Mouse (Mus musculus): Measurements from ENCODE around the gene Arhgap32. TPM values are rescaled to one million over a fixed set of nuclear protein-coding genes. Genes with fewer than 3 reads are reported as not detected.
"Not testable (repeated sequence)": the region's sequence is repeated elsewhere in the genome, so short reads cannot be mapped to it uniquely, and the experiment has no call there.

Gene Arhgap32
- total RNA-seq, 4 experiments from 2014 or later: 5.7 to 9.6 (median 8.3) TPM

DNA sequence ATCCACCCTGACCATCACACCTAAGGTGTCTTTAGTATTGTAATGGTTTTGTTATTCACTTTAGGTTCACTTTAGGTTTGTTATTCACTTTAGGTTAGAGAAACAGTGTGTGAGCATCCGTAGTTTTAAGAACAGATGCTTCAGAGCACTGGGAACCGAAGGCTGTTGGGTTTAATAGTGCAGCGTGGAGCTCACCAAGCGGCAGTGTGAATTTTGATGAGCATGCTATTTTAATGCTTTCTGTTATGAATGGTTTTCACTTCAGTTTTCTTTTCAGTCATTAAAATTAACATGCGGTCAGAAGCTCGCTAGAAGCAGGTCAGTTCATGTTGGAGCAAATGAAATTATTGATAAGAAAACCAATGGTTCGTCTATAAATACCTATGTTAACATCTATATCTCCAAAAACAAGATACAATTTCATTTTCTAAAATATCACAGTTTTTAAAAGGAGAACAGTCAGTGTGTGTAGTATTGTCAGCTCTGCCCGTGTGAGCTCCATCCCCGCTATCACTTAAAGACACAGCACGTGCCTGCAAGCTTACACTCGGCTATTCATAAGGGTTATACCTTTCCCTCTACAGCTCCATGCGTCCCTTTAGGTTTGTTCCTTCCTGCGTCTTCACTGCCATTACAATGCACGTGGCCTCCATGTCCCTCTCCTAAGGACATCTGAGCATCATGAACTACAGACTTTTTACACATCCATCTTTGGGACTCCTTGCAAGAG is 21.9 kb downstream of the Arhgap32 start:
- no peak for DNase-seq (ENCODE audit: low spot score in 2 of 2)

DNA sequence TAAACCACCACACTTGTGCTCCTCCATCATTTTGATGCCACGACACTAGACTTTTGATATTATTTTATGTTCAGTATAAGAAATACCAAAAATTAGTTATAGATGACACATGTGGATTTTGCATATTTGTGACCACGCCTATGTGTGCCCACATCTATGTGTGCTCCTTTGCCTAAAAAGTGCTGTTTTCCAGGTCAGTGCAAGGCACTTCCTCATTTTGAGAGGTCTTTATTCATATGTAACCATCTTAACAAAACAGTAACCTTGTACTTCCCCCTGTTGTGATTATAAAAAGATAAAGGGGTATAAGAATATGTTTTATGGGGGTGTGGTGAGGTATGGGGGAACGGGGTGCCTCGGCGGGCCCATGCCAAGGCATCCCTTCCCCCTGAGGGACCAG is 22.7 kb downstream of the Arhgap32 start:
- no peak for DNase-seq (ENCODE audit: low spot score in 2 of 2)

DNA sequence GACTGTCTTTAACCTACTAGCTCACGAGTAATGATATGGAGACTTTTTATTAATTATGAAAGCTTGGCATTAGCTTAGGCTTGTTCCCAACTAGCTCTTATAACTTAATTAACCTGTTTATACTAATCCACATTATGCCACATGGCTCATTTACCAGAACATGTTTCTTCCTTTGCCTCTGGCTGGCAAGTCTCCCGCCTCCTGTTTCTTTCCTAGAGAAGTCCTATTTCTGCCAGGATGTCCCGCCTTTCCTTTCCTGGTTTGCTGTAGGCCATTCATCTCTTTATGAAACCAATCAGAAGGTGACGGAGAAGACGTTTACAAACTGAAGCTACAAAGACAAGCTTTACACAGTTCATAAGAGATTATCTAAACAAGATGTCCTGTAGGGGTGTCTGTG is 23.7 kb downstream of the Arhgap32 start:
- DNase-seq (ENCODE audit: low spot score in 2 of 2): no peak

DNA sequence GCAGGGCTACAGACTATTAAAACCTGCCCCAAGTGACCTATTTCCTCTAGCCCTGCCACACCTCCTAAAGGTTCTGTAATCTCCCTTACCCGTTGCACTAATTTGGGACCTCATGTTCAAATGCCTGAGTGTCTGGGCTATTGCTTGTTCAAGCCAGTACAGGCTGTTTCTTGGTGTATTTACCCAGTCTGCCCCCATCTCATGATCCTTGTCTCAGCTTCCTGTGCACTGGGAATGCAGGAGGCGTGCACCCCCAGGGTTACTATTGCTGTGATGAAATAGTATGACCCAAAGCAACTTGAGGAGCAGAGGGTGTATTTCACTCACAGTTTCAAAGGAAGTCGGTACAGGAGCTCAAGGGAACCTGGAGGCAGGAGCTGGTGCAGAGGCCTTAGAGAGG is 26.9 kb downstream of the Arhgap32 start:
- no peak for DNase-seq (ENCODE audit: low spot score in 2 of 2)

DNA sequence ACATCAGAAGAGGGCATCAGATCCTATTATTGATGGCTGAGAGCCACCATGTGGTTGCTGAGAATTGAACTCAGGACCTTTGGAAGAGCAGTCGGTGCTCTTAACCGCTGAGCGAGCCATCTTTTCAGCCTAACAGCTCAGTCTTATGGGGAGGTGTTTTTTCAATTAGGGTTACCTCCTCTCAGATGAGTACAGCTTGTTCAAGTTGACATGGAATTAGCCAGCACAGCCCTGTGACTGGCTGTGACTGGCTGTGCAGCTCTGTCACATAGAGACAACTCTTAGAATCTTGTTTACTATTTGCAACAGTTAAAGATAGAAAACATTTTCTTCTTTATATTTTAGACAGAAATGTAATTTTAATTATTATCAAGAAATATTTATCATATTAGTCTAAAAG is 27.5 kb downstream of the Arhgap32 start:
- no peak for DNase-seq (ENCODE audit: low spot score in 2 of 2)

DNA sequence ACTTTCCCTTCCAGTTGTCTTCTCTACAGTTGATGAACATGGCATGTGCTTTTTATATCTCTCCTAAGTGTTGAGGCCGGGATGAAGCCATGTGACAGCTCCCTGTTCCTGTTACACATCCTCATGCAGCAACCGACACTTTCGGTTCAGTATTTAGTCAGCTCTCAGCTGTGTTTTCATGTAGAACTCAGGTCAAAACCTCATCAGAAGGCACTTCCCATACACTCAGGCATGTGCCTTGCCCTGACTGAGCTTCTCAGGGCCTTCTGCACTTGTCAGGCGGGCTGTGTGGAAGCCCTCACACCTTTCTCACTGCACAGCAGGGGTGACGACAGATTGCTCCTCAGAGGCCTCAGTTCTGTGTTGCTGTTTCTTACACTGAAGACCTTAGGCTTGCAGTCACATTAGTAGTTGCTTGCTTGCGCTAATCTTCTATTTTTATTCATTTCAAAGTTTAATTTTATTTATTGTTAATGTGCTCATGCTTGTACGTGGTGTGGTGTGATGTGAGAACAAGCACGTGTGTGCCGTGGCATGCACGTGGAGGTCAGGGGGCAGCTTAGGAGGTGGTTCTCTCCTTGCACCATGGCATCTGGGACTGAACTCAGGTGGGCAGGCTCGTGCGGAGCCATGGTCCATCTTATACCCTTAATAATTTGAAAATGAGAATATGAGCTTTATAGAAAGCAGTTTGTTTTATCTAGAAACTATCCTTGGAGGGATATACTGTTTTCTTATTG is 30.5 kb downstream of the Arhgap32 start:
- DNase-seq (ENCODE audit: low spot score in 2 of 2): no peak

DNA sequence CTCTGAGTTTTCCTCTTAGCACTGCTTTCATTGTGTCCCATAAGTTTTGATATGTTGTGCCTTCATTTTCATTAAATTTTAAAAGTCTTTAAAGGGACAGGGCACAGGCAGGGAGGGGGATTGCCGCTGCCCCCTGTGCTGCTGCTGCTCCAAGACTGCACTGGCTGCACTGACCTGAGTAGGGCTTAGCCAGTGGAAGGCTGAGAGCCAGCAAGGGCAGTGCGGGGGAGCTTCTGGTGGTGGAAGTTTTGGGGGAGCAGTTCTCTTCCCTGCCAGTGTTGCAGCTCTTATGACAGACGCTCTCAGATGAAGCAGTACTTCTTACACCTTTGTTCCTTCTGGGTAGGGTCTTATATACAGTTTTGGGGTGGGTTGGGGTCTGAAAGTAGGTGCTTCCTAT is 33.3 kb downstream of the Arhgap32 start:
- no peak for DNase-seq (ENCODE audit: low spot score in 2 of 2)

DNA sequence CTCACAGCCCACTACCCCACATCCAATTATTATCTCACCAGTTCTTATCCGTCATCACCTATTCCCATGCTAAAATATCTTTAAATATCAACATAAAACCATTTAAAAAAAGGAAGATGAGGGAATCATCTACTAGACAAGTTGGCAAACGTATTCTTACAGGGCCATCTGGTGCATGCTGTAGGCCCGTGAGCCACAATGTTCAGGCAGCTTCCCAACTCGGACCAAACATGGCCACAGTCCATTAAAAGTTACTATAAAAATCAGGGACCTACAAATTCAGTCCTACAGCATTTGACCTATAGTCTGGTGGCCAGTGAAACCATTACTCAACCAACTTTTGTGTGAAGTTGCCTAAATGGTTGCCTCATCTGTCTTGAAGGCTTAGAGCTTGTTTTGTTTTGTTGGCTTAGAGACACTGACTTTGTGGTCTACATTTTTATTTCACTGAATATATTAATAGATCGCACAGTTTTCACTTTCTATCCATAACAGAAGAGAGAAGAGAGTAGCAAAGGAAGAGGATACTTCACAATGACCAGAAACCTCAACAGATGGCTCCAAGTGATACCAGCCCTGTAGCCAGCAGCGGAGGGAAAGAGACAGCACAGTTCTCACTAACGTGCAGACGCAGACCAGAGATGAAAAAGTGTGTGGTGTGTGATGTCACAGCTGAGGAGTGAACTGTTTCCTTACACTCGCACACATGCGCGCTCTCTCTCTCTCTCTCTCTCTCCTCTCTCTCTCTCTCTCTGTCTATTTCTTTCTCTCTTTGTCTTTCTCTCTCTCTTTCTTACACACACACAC is 34.1 kb downstream of the Arhgap32 start:
- DNase-seq (ENCODE audit: low spot score in 2 of 2): no peak

DNA sequence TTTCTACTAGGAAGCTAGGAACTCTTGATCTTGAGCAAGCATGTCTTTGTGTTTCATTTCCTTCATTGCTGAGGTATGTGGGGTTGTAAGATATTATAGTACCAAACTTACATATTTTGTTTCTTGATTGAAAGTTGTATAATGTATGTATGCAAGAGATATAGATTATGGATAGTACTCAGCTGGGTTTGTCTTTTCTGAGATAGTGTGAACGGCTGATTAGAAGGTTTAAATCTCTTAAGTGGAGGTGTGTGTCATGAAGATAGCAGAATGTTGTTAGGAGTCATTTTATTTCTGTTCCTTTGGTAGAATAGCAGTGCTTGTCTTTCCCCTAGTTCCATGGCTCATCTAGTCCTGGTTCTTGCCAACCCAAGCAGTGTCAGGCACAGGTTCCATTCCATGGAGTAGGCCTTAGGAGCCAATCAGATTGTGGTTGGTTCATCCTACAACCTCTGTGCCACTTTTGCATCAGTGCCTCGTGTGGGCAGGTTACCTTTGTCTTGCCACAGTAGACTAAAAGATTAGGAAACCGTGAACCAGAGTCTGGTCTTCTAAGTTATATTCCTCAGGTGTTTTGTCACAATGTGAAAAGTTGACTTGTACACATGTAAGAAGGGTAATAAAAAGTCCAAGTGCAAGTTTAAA is 38.9 kb downstream of the Arhgap32 start:
- DNase-seq (ENCODE audit: low spot score in 2 of 2): no peak

DNA sequence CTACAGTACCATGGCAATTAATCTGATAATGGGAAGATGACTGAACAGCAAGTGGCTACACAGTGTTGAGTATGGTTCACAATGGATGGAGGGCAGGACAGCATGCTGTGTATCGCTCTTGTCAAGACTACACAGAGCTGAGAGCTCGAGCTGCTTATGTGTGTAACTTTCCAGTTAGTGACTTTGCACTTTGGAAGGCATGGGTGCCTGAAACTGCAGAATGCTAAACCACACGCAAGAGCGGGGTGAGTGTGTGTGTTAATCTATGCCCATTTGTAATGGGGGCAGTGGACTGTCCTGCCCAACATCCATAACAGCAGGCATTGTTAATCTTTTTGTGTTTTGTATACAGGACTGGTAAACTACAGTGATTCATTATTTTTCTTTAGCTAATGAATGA is 40.8 kb downstream of the Arhgap32 start:
- no peak for DNase-seq (ENCODE audit: low spot score in 2 of 2)

DNA sequence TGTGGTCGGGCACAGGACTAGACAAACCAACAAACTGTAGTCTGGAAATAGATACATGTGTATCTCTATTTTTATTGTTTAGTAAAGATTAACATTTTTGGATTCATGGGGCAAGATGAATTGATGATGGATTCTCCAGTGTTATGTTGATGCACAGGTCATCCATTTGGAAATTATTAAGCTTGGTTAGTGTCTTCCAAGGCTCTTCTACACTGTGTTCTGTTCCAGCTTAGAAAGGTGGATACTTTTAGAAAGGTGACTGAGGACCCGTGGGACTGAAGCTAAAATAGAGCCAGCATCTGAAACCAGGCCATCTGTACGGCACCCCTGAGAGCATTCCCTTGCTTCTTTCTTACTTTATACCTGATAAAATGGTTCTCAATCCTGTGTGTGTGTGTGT is 41.3 kb downstream of the Arhgap32 start:
- no peak for DNase-seq (ENCODE audit: low spot score in 2 of 2)

DNA sequence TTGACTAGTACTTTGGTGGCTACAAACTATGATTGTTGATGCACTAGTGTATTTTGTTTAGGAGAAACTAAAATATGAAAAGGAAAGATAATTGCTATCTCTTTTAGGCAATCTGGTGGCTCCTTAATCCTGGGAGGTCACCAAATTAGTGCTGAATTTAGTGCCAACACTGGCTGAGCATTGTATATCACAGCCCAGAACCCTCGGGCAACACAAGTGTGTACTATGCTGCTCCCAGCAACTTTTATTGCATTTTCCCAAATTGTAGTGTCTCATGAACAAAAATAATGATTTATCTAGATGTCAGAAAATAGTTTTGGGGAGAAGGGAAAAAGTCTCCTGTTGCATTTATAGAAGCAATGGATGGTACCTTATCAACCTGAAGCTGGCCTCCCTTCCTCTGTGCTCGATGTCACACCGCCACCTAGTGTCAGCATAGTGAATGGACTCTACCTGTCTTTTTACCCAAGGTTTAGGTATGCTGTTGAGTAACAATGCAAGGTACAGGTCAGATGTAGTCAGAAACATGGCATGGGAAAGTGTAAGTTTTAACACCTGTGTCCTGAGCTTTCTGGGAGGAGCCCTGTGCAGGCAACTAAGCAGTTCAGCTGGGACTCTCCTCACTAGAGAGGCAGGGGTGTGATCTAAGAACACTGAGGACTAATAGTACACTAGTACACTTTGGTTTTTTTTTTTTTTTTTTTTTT is 43.1 kb downstream of the Arhgap32 start:
- DNase-seq (ENCODE audit: low spot score in 2 of 2): no peak

DNA sequence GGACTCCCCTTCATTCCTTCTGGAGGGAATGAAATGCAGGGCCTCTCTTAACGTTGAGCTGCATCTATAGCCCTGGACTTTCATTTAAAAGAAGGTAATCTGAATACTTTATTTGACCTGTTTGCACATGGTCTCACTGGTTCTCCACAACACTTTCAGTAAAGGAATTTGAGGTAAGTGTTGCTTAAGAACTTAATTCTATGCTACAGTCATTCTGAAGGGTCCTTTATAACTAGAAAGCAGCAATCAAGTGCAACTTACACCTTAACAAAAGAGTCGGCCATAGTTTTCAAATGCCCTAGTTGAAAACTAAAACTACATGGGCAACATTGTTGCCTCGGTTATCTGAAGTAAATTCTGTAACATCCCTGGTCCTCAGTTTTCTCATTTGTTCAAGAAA is 43.8 kb downstream of the Arhgap32 start:
- no peak for DNase-seq (ENCODE audit: low spot score in 2 of 2)

DNA sequence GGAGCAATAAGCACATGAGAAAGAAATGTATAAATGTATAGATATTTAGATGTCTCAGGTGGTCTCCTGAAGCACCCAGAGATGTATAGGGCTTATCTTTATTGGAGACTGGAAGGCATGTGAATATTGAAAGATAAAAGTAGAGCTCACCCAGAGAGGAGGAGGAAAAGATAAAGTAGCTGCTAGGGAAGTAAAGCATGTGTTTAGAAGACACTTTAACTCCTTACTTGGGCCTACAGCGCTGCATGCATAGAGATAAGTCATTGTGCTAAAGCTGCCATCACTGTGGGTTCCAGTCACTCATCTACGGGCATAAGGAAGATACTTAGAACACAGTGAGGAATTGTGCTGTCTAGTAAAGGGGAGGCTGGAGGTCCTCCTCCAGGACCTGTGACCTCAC is 46.9 kb downstream of the Arhgap32 start:
- no peak for DNase-seq (ENCODE audit: low spot score in 2 of 2)

DNA sequence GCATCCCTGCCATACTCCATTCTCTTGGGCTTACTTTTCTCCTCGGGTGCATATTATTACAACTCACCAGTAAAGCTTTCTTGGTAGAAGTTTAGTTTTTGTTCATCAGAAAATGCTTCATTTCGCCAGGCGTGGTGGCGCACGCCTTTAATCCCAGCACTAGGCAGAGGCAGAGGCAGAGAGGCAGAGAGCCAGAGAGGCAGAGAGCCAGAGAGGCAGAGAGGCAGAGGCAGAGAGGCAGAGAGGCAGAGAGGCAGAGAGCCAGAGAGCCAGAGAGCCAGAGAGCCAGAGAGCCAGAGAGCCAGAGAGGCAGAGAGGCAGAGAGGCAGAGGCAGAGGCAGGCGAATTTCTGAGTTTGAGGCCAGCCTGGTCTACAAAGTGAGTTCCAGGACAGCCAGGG is 47.9 kb downstream of the Arhgap32 start:
- DNase-seq (ENCODE audit: low spot score in 2 of 2): not testable (repeated sequence)

DNA sequence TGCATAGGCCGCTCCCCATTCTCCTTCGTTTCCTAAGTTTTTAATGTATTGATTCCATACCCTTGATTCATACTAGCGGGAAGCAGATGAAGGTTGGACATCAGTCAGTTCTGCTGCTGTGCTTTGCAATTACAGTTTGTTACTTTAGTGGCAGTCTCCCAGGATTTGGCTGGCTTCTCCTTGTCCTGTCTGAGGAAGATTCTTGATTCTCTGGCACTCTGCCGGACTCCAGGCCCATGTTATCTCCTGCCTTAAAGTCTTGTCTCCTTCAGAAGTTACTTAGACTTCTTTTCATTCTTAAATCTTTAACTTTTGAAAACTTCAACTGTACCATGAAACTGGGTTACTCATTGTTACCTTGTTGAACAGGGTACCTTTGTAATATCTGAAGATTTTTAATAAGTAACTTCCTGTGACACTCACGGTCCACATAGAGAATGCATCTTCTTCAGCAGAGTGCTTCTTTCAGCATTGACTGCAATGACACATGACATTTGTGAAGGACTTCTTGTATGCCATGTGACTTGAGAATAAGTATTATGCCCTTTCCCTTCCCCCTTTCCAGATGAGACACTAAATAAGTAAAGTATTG is 52.7 kb downstream of the Arhgap32 start:
- no peak for DNase-seq (ENCODE audit: low spot score in 2 of 2)

DNA sequence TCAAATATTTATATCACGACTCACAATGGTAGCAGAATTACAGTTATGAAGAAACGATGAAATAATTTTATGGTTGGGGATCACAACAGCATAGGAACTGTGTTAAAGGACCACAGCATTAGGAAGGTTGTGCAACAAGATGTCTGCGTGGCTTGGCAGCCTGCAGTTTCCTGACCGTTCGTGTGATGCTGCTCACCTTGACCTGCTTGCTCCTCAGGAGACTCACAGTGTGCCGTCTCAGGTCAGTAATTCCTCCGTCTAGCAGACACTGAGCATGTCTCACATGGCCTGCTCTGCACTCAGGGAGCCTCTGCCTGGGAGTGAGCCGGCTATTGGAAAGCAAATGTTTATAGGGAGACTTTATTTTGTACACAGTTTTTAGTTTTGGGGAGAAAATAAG is 54.8 kb downstream of the Arhgap32 start:
- DNase-seq (ENCODE audit: low spot score in 2 of 2): no peak

DNA sequence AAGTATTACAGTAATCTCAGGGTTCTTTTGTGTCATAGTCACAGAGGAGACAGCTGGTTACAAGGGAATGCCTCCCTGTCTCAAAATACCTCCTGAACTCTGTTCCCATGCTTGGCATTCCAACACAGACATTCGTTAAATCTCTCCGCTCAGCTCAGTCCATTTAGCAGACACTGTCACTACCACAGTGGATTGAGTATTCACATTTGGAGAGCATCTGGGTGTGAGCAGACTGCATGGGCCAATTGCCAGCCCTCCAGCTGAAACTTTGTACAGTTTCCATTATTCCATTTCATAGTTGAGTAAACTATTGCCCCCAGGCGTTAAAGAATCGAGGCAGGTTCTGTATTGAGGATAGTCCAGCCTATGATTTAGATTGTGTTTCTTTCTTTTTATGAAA is 60.7 kb downstream of the Arhgap32 start:
- no peak for DNase-seq (ENCODE audit: low spot score in 2 of 2)

DNA sequence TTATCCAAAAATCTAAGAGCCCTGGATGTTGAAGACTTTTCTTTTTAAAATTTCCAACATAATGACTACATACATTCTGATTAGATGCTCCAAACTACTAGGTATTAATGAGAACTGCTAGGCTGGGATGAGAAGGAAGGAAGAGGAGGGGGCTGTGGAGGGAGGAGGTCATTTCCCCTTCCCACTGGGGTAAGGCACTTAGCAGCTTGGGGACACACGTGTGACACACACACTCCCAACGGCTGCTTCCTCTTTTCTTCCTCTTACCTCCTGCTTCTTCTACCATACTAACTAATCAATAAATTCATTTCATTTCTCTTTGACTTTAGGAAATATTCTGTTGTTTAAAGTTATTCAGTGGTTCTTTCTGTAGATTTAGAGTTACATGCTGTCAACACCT is 65.2 kb downstream of the Arhgap32 start:
- DNase-seq (ENCODE audit: low spot score in 2 of 2): no peak

DNA sequence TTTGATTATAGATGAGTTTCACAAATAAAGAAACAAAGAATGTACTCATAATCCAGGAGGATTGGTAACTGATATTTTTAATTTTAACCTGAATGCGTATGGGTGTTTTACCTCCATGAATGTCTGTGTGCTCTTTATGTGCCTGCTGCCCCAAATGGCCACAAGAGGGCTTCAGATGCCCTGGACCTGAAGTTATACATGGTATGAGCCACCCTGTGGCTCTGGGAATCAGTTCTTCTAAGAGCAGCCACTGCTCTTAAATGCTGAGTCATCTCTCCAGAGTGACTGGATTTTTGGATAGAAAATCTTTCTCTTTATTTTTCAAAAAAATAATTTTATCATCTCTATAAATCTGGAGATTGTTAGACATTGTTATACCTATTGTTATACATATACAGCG is 70.6 kb downstream of the Arhgap32 start:
- DNase-seq (ENCODE audit: low spot score in 2 of 2): no peak

Measured in gastrocnemius, adult 8-10 months (tissue).